Mouse (Mus musculus) left cerebral cortex, adult 18-20 months (tissue): Measurements from ENCODE around the gene Plpp6. TPM values are rescaled to one million over a fixed set of nuclear protein-coding genes. Genes with fewer than 3 reads are reported as not detected.
"Not testable (repeated sequence)": the region's sequence is repeated elsewhere in the genome, so short reads cannot be mapped to it uniquely, and the experiment has no call there.

ENCODE experiments used
- DNase-seq, 2 experiments: peaks; one replicate each; pipeline ENCODE4 v3.0.0; 2021 to 2022; ENCODE audit warnings: low spot score in 2 of 2, mixed read lengths in 1 of 2
- total RNA-seq, 2 experiments: library from RNA; stranded (reverse); gene quantifications; 2 replicates each; pipeline ENCODE4 v1.2.3; 2021

The Plpp6 gene
- total RNA-seq, 2 experiments from 2014 or later, result 52.1 to 52.3 TPM

DNA sequence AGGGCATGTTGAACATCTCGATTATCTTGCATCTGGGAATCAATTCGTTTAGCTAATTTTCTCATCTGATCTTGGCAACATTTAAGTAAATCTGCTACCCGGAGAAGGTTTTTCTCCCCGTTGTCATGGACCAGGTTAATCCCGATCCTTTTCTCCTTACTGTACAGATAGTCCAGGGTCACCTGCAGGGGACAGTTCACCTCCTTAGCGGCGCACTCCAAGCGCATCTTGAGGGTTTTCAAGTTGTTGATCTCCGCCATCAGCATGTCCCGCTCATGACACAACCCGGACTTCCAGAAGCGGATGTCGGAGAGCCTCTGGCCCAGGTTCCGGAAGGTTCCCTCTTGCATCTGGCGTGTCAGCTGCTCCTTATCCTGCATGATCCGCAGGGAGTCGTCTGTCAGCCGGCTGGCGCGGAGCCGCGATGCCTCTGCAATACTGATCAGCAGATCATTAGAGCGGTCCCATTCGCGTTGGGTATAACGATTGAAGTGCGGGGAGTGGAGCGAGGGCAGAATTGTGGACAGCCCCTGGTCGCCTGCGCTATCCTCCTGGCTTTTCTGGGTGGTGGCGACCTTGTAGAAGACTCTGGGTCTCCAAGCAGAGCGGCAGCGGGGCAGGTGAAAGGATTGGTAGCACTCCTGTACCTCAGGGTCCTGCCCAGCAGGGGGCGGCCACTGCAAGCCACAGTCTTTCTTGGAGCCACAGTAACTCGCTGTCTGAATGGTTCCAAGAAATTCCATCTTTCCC, 11.3 kb downstream of the Plpp6 start:
- DNase-seq, result peak; percentile 85 to 86

DNA sequence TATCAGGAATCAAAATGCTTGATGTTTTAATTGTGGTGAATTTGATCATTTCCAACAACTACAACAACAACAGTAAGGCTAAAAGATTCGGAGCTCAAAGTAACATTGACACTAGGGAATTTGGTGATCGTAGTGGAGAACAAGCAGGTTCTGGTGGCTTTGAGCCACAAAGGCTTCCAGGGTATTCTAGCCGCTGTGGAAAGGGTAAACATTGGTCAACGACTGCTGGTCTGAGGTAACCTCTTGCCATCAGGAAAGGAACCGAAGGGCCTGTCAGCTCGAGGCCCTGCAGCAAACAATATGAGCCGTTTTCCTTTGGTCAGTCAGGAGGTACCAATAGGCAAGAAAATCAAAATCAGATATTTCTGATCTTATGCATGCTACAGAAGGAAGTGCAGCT, 18.9 kb downstream of the Plpp6 start:
- no peak for DNase-seq

DNA sequence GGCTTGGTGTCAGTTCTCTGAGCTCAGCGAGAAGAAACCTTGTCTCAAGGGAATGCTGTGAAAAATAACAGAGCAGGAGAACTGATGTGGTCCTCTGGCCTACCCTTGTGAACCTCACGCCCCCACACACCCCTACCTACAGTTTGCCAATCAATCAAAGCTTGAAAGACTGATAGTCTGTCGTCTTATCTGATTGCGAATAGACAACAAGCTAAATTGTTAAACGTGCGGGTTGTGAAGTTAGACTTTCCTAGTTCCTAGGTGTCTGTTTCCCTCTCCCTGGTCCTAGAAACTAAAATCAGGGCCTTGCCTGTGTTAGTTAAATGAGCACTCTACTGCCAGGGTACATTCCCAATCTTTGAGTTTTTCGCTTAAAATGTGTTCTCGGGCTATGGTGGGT, 25.8 kb downstream of the Plpp6 start:
- no peak for DNase-seq

DNA sequence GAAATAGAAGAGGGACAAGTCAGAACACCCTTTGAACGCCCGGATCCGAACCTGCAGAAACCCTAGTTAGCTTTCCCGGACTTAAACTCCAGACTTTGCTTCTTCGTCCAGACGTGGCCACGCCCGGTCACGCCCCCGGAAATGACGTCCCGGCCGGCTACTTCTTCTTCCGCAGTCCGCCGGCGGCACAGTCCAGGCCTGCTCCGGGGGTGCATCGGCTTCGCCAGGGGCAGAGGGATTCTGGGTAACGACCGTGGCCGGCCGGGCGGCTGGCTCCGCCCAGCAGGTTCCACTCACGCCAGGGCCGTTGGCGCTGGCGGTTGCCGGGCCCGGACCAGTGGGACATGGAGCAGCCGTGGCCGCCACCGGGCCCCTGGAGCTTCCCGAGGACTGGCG, 26.4 kb downstream of the Plpp6 start, which contains the start of gene Cdc37l1:
Gene Cdc37l1 (plus strand): TSS at position 159 of the 396 bp plus-strand sequence.
- DNase-seq, result peak; percentile 98

DNA sequence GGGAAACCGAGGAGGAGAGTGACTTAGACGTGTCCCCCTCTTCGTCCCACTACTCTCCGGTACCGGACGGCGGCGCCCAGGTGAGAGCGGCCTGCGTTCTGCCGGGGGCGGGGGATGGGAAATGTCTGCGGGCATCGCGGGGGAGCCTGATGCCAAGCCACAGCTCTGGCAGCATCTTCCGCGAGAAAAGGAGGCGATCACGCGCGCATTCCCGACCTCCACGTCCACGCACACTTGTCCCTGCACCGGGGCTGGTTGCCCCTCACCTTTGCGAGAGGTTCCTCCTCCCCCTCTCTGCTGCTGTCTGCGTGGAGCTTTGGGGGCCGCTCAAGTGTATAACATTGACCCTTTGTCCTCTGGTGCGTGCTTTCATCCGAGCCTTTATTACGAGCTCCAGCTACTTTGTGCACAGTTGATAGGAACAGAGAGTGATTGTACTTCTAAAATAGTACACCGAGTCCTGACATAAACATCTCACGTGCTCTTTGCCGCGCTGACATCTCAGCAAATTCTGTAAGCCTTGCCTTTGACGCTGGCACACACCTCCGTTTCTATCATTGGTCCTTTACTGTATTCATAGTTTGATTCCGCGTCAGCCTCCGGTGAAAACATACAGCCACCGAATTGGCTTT, 27.0 kb downstream of the Plpp6 start:
- DNase-seq, result peak; percentile 36 to 40

DNA sequence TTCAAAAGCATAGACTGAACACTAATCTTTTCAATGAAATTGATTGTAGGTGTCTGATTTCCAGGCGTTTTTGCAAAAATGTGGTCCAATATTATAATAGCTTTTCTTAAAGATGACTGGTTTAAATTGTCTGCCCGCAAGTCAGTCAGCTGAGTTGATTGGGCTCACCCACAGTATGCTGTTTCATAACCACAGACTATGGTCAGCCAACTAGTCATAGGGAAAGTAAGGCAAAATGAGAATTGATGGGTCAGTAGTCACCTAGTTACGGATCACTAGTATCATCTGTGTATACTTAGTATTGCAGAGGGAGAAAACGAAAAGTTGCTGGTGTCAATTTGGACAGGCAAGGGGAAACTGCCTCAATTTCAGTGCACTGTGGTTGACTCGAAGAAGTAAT, 27.6 kb downstream of the Plpp6 start:
- DNase-seq, result no peak

DNA sequence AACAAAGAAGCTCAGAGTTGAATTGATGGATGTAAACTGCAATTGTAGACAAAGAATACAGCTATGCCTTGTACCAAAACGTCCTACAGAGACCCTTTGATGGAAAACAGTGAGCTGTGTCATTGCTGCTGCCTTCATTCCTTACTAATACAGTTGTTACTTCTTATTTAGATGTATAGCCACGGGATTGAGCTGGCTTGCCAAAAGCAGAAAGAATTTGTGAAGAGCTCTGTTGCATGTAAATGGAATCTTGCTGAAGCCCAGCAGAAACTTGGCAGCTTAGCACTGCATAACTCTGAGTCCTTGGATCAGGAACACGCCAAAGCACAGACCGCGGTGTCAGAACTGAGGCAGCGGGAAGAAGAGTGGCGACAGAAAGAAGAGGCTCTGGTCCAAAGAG, 31.1 kb downstream of the Plpp6 start:
- DNase-seq, result peak; percentile 34 to 36

DNA sequence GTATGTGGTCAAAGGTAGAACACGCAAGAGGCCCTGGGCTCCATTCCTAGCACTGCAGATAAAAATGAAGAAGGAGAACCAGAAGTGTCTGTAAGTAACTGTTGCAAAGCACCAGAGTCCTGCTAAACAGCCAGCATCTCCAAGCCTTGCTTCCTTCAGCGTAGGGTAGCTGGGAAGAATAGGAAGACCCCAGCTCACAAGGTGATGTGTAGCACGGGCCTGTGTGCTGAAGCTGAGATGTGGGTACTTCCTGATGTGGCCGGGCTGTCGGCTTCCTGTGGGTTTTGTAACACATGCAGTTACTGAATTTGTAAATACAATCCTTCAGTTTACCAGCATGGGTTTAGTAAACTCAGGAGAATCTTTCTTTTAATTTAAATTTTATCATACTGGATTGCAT, 31.6 kb downstream of the Plpp6 start:
- no peak for DNase-seq

DNA sequence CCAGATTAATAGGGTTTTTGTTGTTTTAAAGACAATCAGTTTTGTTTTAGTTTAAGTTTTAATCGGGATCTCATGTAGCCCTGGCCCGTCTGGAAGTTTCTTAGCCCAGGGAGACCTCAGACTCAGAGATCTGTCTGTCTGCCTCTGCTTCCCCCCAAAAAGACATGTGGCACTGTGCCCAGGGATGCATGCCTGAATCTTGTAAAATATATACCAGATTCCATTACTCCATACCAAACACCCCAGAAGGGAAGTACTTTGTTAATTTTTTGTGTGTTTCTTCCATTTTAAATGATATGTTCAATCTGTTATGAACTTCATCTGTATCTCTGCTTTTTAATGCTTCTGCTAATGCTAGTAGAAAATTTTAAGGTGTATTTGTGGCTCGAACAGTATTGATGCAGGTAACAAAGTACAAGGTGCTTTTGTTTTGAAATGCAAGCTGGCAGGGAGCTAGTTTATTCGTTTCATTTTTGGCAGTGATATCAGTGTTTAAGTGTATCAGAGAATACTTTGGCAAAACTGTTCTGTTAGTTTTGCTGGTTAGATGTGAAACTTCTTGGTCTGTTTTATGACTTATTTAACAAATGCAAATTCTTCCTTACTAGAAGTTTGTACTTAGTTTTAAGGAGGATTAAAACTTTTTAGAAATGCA, 34.4 kb downstream of the Plpp6 start:
- no peak for DNase-seq

DNA sequence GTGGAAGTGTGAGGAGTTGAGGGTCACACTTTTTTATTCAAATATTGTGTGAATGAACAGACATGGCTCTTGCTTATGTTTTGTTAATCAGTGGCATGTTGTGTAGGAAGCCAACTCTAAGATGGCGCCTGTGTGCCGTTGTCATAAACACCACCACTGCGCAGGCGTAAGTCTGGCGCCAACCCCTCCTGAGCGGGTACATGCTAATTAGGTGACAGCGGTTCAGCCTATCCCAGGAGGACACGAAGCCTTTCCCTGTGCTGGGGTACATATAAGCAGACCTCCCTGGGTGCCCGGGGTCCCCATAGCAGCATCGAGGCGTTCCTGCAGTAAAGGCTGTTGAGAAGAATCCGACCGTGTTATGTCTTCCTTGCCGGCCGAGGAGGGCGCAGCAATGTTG, 36.6 kb downstream of the Plpp6 start:
- DNase-seq, result not testable (repeated sequence)

DNA sequence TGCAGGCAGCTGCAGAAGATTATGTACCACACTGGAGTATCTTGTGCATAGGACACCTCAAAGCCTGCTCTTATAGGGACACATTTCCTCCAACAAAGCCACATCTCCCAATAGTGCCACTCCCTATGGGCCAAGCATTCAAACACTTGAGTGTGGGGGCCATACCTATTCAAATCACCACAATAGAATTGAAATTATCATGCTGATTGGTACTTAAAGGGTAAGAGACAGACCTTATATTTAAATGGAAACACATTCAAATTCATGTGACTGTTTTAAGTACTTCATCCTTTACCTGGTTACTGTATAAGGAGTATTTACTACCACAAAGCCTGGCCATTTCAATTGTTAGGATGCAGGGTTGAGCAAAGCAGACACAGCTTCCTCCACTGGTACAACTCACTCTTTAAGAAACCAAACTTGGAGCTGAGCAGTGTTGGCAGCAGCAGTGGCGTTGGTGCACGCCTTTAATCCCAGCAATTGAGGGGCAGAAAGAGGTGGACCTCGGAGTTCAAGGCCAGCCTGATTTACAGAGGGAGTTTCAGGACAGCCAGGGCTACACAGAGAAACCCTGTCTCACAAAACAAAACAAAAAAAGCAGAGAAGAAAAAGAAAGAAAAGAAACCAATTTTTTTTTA, 44.4 kb downstream of the Plpp6 start:
- DNase-seq, result no peak

DNA sequence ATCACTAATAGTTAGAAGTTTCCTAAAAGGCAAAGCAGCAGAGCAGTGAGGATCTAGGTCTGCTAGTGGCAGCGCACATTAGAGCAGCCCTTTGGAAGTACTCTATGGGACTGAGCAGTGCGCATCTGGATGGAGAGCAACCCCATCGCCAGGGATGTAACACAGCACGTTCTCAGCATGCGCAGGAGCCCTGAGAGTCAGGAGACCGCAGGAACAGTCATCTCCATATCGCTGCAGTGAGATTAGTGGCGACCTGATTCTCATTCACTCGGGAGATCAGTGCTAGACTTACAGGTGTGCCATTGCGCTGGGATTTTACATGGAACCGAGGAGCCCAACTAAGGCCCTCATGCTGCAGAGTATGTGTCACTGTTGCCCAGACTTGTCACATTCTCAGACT, 45.3 kb downstream of the Plpp6 start:
- DNase-seq, result no peak

DNA sequence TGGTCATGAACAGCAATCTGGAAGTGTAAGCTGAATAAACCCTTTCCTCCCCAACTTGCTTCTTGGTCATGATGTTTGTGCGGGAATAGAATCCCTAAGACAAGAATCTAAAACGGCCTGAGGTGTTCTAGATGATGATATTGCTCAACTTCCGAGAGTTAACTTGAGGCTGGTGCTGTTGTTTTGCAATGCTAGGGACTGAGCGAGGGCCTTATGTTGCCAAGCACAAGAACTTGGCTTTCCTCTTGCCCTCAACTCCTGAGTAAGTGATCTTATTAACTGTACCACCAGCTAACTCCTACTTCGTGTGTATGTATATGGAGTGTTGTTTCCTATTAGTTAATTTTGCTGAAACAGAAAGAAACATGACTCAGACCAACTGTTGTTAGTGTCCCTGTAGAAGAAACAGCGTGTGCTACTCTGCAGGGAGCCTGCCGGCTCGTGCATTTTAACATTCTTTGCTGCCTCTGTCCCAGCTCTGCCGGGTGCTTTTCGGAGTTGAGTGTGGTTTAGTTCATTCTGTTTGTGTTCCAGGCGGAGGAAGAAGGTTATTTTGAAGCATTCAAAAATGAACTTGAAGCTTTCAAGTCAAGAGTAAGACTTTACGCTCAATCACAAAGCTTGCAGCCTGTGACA, 47.7 kb downstream of the Plpp6 start:
- no peak for DNase-seq

DNA sequence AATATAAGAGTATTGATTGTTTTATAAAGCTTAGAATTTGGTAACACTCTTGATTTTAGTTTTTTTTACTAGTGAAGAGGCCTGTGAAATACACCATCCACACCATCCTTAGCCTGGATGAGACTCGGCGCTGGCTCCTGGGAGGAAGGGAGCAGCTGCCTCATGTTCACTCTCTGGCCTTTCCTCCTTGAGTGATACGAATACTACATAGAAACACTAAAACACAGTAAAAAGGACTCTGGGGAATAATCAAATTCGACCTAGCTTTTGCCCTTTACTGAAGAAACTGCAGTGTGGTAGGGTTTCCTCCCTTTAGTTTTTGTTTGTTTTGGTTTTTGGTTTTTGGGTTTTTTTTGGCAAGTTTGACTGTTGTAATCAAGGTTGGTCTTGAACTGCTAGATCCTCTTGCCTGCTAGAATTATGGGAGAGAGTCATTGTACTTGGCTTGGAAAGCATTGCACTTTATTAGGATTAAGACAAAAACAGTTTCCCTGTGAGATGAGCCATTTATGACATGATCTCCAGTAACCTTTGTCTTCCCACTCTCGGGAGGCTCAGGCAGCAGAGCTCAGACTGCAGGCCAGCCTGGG, 50.8 kb downstream of the Plpp6 start:
- DNase-seq, result no peak

DNA sequence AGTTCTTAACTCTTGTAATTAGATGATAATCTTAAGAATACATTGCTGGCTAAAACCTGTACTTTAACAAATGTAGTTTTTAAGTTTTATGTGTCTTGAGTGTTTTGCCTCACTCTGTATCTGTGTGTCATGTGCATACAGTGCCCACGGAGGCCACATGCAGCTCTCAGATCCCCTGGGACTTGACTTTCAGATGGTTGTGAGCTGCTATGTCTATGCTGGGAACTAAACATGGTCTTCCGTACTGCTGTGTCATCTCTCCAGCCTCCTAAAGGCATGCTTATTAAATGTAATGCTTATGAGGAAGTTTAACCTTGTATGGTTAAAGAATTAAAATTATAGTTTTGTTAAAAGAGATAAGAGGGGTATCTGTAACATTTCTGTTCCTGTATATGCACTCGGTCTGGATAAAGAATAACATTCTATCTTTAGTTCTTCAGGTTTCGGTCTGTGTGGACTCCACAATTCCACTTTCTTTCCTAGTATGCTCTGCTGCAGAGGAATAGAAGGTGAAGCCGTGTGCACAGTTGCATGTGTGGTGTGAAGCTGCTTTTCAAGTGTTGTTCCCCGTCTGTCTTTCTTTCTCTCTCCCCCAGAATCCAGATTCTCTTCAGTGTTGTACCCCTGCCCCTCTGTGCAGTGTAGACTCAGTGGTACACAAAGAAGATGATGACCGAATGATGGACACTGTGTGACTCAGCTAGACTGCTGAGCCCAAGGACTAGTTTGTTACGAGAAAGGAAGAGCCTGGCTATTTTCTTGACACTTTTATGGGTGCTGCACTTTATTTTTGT, 51.9 kb downstream of the Plpp6 start:
- DNase-seq, result no peak

DNA sequence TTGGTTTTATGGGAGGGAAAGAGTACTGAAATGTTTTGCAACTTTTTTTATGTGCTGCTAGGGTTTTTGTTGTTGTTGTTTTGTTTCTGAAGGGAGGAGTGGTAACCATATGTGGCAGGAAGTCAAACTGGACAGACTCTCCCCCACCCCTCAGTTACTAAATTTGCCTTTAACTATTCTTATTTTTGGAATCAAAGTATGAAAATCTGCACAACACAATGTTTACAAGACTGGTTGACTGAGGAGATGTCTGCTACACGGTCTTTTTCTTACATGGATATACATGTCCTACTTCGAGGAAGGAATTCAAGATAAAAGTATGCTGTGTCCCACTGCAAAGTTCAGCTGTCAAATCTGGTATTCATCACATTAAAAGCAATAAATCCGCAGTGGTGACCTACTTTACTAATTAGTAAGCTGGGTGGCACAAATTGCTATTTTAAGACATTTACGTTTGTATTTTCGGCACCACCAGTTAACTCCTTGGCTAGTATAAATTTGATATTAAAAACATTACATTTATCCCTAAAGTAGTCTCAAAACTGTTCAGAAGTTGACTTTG, 52.5 kb downstream of the Plpp6 start:
- DNase-seq, result no peak
